Mouse (Mus musculus) cerebellum, postnatal 25 days (tissue): ENCODE results near the gene Hs3st2.

Experiments
- DNase-seq, 2 experiments: peaks; one replicate each; pipeline ENCODE4 v3.0.0; 2021; ENCODE audit warnings: mixed read lengths in 2 of 2

The Hs3st2 gene

GRCm38 (mm10) chr7:121549329-121550022 lies 157.8 kb downstream of the Hs3st2 start:
- no peak for DNase-seq
